Mouse (Mus musculus) urinary bladder, postnatal 10 days (tissue): ENCODE results near the gene Cry2.
"Not testable (repeated sequence)": the region's sequence is repeated elsewhere in the genome, so short reads cannot be mapped to it uniquely, and the experiment has no call there.

ENCODE experiments used
- DNase-seq: peaks from one replicate; pipeline ENCODE4 v3.0.0; 2022; ENCODE audit warnings: low spot score

Gene Cry2

GRCm38 (mm10) chr2:92421723-92422387 lies 12.0 kb downstream of the Cry2 start:
- no peak for DNase-seq

GRCm38 (mm10) chr2:92411705-92412104 lies 22.1 kb downstream of the Cry2 start:
- no peak for DNase-seq

- DNase-seq = no peak
These were observed 25.4 kb downstream of the Cry2 start for GRCm38 (mm10) chr2:92408309-92409045.

GRCm38 (mm10) chr2:92405687-92406086 lies 28.2 kb downstream of the Cry2 start:
- no peak for DNase-seq

GRCm38 (mm10) chr2:92404737-92405136 lies 29.1 kb downstream of the Cry2 start:
- no peak for DNase-seq

GRCm38 (mm10) chr2:92403776-92404319 lies 30.0 kb downstream of the Cry2 start:
- no peak for DNase-seq

- DNase-seq = no peak
These were observed 31.1 kb downstream of the Cry2 start for GRCm38 (mm10) chr2:92402591-92403326.

- no peak for DNase-seq
These were observed 32.7 kb downstream of the Cry2 start, which contains the start of gene Mapk8ip1 for GRCm38 (mm10) chr2:92401091-92401561. TSS of gene Mapk8ip1 (minus strand) at chr2:92401263.

- DNase-seq = no peak
These were observed 33.2 kb downstream of the Cry2 start for GRCm38 (mm10) chr2:92400682-92401081.

GRCm38 (mm10) chr2:92399877-92400276 lies 34.0 kb downstream of the Cry2 start:
- DNase-seq = not testable (repeated sequence)

- no peak for DNase-seq
These were observed 36.4 kb downstream of the Cry2 start for GRCm38 (mm10) chr2:92397436-92397835.

- DNase-seq = no peak
These were observed 38.3 kb downstream of the Cry2 start for GRCm38 (mm10) chr2:92395535-92395934.

- no peak for DNase-seq
These were observed 41.3 kb downstream of the Cry2 start for GRCm38 (mm10) chr2:92392318-92393264.

GRCm38 (mm10) chr2:92391703-92392317 lies 42.0 kb downstream of the Cry2 start:
- DNase-seq = no peak

GRCm38 (mm10) chr2:92391116-92391515 lies 42.7 kb downstream of the Cry2 start:
- DNase-seq = no peak

- no peak for DNase-seq
These were observed 43.5 kb downstream of the Cry2 start for GRCm38 (mm10) chr2:92390206-92390930.

- DNase-seq = no peak
These were observed 44.2 kb downstream of the Cry2 start for GRCm38 (mm10) chr2:92389645-92390044.

GRCm38 (mm10) chr2:92388891-92389641 lies 44.8 kb downstream of the Cry2 start:
- peak; percentile 49 for DNase-seq

GRCm38 (mm10) chr2:92388081-92388517 lies 45.7 kb downstream of the Cry2 start:
- DNase-seq = no peak
